Mouse (Mus musculus) liver, adult 2 months (tissue): ENCODE results near the gene Lhpp. TPM values are rescaled to one million over a fixed set of nuclear protein-coding genes. Genes with fewer than 3 reads are reported as not detected.

Experiments
- DNase-seq: peaks from one replicate; pipeline ENCODE4 v3.0.0-alpha.2; 2011; ENCODE audit warnings: low read depth, low spot score; ENCODE audit errors: extremely low read depth
- H3K27ac ChIP-seq: fragments of 200-500 bp; replicated peaks from 2 replicates; pipeline ENCODE4 v1.5.1; 2012; ENCODE audit warnings: low read depth, mild to moderate bottlenecking, control low read depth, inconsistent platforms, low read length; ENCODE audit not compliant: insufficient read depth
- H3K27me3 ChIP-seq: fragments of 200-500 bp; 2 replicates; pipeline ENCODE4 v1.6.1; 2012; ENCODE audit warnings: mild to moderate bottlenecking, moderate library complexity, low read length, inconsistent platforms; ENCODE audit not compliant: control insufficient read depth, insufficient read depth
- H3K36me3 ChIP-seq: fragments of 200-500 bp; 2 replicates; pipeline ENCODE4 v1.6.1; 2012; ENCODE audit warnings: low read length, inconsistent platforms; ENCODE audit not compliant: control insufficient read depth, insufficient read depth
- H3K4me1 ChIP-seq: fragments of 200-500 bp; 2 replicates; pipeline ENCODE4 v1.6.1; 2011; ENCODE audit warnings: low read length; ENCODE audit not compliant: control insufficient read depth, insufficient read depth
- H3K4me3 ChIP-seq: fragments of 200-500 bp; 2 replicates; pipeline ENCODE4 v1.5.1; 2011; ENCODE audit warnings: low read depth, mild to moderate bottlenecking, control low read depth, low read length, moderate library complexity; ENCODE audit not compliant: insufficient read depth
- H3K79me2 ChIP-seq: fragments of 200-500 bp; 2 replicates; pipeline ENCODE4 v1.6.1; 2012; ENCODE audit warnings: inconsistent platforms, mild to moderate bottlenecking, low read length, moderate library complexity; ENCODE audit not compliant: control insufficient read depth, insufficient read depth
- H3K9ac ChIP-seq: fragments of 200-500 bp; 2 replicates; pipeline ENCODE4 v1.6.1; 2012; ENCODE audit warnings: low read depth, mild to moderate bottlenecking, control low read depth, inconsistent platforms, low read length
- CTCF ChIP-seq: fragments of 200-500 bp; IDR thresholded peaks from 2 replicates; pipeline ENCODE4 v1.5.1; 2011; ENCODE audit warnings: low read depth, low read length, control low read depth
- POLR2A ChIP-seq: fragments of 200-500 bp; IDR thresholded peaks from 2 replicates; pipeline ENCODE4 v1.6.1; 2011; ENCODE audit warnings: low read length, control low read depth; ENCODE audit not compliant: insufficient read depth; ENCODE audit errors: extremely low read depth
- WGBS: fragments of 180-500 bp; shearing (Covaris S2); methylation state at CpG from one replicate; pipeline ENCODE4 v1.1.7; 2018; 5-methylcytosine and 5-hydroxymethylcytosine counted together
- polyA plus RNA-seq: library from polyadenylated mRNA; depleted of rRNA; stranded (reverse); fragments of >200 nt; gene quantifications from 2 replicates; pipeline ENCODE4 v1.2.3, GENCODE M21; 2012
- total RNA-seq: library from RNA; depleted of rRNA; stranded (reverse); fragments of >200 nt; gene quantifications from 2 replicates; pipeline ENCODE4 v1.2.3, GENCODE M21; 2014

Gene Lhpp
- total and polyA plus RNA-seq, 2 experiments = 60.2 to 137 TPM

DNA sequence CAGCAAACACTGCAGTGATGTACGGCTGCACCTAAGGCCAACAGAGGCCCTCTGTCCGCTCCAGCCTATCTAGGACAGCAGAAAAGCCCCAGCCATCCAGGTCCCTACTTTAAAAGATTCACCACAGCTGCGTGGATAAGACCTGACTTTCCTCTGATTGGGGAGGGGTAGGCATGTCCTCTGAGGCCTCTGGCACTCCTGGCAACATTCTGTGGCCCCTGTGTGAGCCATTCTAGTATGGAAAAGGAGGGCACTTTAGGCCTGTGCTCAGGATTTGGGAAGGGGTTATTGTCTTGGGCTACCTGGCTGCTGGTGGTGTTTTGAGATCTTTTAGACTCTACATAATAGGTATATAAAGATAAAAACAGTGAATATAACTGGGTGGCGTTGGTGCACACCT lies 56.1 kb downstream of the Lhpp start:
- no peaks in the 10 kb centered on the region for H3K27me3 ChIP-seq
- no peak overlapping the region for H3K4me3 ChIP-seq
- H3K4me1 ChIP-seq = peaks cover 21% of the 10 kb centered on the region
- H3K9ac ChIP-seq = no peak overlapping the region
- no peaks in the 10 kb centered on the region for H3K36me3 ChIP-seq
- H3K79me2 ChIP-seq = no peaks in the 10 kb centered on the region
- DNase-seq = no peak
- no peak for TF ChIP-seq POLR2A
- TF ChIP-seq CTCF = no peak
- 94% methylated on average over 4 of the region's 4 CpGs for WGBS
- no peak overlapping the region for H3K27ac ChIP-seq

DNA sequence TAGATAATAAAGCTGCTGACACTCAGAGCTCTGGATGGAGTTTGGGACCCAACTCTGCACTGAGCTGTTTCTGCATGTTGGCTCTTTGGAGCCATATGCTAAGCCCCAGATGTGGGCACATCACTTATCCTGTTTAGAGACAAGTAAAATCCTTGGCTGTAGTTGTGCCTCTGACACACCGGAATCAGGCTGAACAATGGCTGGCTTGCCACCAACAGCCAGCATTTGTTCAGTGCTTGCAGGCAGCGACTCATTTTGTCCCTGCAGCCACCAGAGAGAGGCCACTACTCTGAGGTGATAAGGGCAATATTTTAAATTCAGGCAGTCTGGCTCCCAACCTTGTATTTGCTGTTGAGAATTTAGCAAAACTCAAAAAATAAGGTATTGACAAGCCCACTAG lies 58.2 kb downstream of the Lhpp start:
- Histone ChIP-seq H3K4me1 (peaks cover 31% of the 10 kb centered on the region), H3K4me3 (no peak overlapping the region), H3K27ac (no peak overlapping the region), H3K9ac (no peak overlapping the region), H3K36me3 (no peaks in the 10 kb centered on the region), H3K79me2 (no peaks in the 10 kb centered on the region), H3K27me3 (no peaks in the 10 kb centered on the region)
- TF ChIP-seq CTCF (no peak), POLR2A (no peak)
- no peak for DNase-seq
- 61% methylated on average over 2 of the region's 2 CpGs for WGBS

- DNase-seq = no peak
- Histone ChIP-seq H3K79me2 (no peaks in the 10 kb centered on the region), H3K27me3 (no peaks in the 10 kb centered on the region), H3K9ac (no peak overlapping the region), H3K36me3 (no peaks in the 10 kb centered on the region), H3K4me1 (peaks cover 23% of the 10 kb centered on the region), H3K4me3 (no peak overlapping the region), H3K27ac (peak overlapping the region; percentile 62)
- 51% methylated on average over 20 of the region's 20 CpGs for WGBS
- TF ChIP-seq POLR2A (no peak), CTCF (no peak)
These were observed 59.8 kb downstream of the Lhpp start for GRCm38 (mm10) chr7:132669999-132670862.

DNA sequence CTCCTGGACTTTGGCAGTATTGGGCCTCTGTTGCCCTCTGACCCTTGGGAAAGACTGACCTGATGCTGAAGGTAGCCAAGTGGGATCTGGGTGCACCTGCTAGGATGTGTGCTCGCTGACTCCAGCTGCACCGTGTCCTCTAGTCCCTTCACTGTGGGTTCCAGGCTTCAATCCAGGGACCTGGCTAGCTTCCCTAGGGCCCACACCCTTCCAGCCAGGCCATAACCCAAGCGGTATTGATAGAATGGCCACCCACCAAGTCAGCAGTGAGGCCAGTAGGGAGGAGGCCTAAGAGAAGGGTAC lies 60.4 kb downstream of the Lhpp start:
- TF ChIP-seq CTCF (no peak), POLR2A (no peak)
- 29% methylated on average over 3 of the region's 3 CpGs for WGBS
- H3K9ac ChIP-seq = no peak overlapping the region
- DNase-seq = peak; percentile 98
- H3K27ac ChIP-seq = peak overlapping the region; percentile 62
- peaks cover 23% of the 10 kb centered on the region for H3K4me1 ChIP-seq
- H3K36me3 ChIP-seq = no peaks in the 10 kb centered on the region
- no peak overlapping the region for H3K4me3 ChIP-seq
- no peaks in the 10 kb centered on the region for H3K79me2 ChIP-seq
- H3K27me3 ChIP-seq = no peaks in the 10 kb centered on the region

- no peaks in the 10 kb centered on the region for H3K36me3 ChIP-seq
- TF ChIP-seq POLR2A (no peak), CTCF (peak; percentile 37)
- H3K27me3 ChIP-seq = no peaks in the 10 kb centered on the region
- peaks cover 23% of the 10 kb centered on the region for H3K4me1 ChIP-seq
- H3K9ac ChIP-seq = no peak overlapping the region
- H3K79me2 ChIP-seq = no peaks in the 10 kb centered on the region
- H3K4me3 ChIP-seq = no peak overlapping the region
- WGBS = 20% methylated on average over 7 of the region's 7 CpGs
- peak; percentile 97 for DNase-seq
- peak overlapping the region; percentile 8 for H3K27ac ChIP-seq
These were observed 62.1 kb downstream of the Lhpp start for GRCm38 (mm10) chr7:132672481-132672959.

DNA sequence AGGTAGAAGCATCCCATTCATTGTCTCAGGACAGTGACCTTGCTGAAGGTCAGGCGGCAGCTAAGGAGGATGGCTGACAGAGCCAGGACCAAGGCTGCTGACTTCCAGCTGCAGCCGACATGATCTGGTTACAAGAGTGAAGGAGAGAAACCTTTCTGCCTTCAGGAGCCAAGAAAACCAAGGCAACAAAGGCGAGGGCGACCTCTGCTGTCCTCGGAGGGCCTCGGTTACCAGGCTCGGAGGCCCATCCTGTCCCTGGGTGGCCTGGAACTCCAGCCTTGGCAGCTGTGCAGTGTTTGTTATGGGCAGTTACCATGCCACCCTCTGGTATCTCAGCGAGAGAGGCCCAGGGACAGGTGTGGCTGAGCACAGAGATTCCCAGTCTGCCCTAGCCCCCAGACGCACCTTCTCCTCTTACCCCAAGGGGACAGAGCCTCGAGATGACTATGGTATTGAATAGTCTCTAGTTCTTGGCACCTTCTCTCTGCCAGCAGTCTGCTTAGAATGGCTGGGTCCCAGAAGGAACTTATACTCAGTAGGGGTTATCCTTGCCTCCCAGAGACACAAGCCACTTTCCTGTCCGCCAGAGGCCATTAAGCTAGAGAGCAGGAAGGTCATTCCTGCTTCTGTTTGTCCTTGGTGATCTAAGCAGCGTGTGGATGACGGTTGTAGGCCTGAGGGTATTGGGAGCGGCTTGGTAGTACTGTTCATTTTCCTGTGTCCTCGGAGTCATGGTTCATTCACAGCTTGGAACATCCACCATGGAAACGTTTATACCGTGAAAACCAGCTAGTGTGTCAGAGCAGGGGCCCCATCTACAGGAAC lies 63.7 kb downstream of the Lhpp start:
- H3K4me1 ChIP-seq = peaks cover 23% of the 10 kb centered on the region
- TF ChIP-seq CTCF (peak; percentile 60), POLR2A (no peak)
- H3K36me3 ChIP-seq = no peaks in the 10 kb centered on the region
- no peak overlapping the region for H3K27ac ChIP-seq
- H3K27me3 ChIP-seq = no peaks in the 10 kb centered on the region
- H3K9ac ChIP-seq = no peak overlapping the region
- DNase-seq = no peak
- 75% methylated on average over 17 of the region's 17 CpGs for WGBS
- no peak overlapping the region for H3K4me3 ChIP-seq
- no peaks in the 10 kb centered on the region for H3K79me2 ChIP-seq
